15 mouse cellular contexts compared by ENCODE assay signal in genomic region chr10:40901786-40902185, GRCm38 (mm10).
"Had no signal": no experiment of that assay in that cellular context is flagged by ENCODE, and none has a peak within 500 bp of the region (broad histone marks: within the 10 kb centered on the region; RNA-seq: fewer than 3 reads in every experiment).

No protein-coding gene starts in this region.

- H3K9ac ChIP-seq: neural tube, embryonic 15.5 days; stomach, embryonic 15.5 days had no signal

- H3K4me2 ChIP-seq: neural tube, embryonic 15.5 days; stomach, embryonic 15.5 days had no signal

- H3K4me1 ChIP-seq: stomach, embryonic 15.5 days had no signal

- H3K4me3 ChIP-seq: neural tube, embryonic 15.5 days; stomach, embryonic 15.5 days had no signal

- H3K36me3 ChIP-seq: neural tube, embryonic 15.5 days; stomach, embryonic 15.5 days had no signal

- H3K9me3 ChIP-seq: neural tube, embryonic 15.5 days; stomach, embryonic 15.5 days had no signal

- DNase-seq: retina, postnatal 1 day; right cerebral cortex, adult 18-20 months; right cerebral cortex, postnatal 14 days; right cerebral cortex, postnatal 25 days; right cerebral cortex, postnatal 4 days; spleen, adult 18-20 months; thymus, adult 18-20 months; thymus, adult 2 months; thymus, postnatal 14 days; thymus, postnatal 25 days; thymus, postnatal 36 days; thymus, postnatal 4 days had no signal

- H3K27ac ChIP-seq: neural tube, embryonic 15.5 days; stomach, embryonic 15.5 days; stomach, postnatal 0 days had no signal

- H3K27me3 ChIP-seq: neural tube, embryonic 15.5 days; stomach, embryonic 15.5 days had no signal
